Mouse (Mus musculus) thymus, adult 2 months (tissue): ENCODE measurements around the gene Supt20.

Experiments used
- CTCF ChIP-seq: fragments of 200-500 bp; IDR thresholded peaks from 2 replicates; pipeline ENCODE4 v1.5.1; 2012; ENCODE audit warnings: mild to moderate bottlenecking, control low read depth, low read length, moderate library complexity, borderline replicate concordance; ENCODE audit not compliant: control insufficient read depth, poor library complexity, insufficient read depth; ENCODE audit errors: extremely low read depth
- POLR2A ChIP-seq: fragments of 200-500 bp; IDR thresholded peaks from 2 replicates; pipeline ENCODE4 v1.6.1; 2012; ENCODE audit warnings: mild to moderate bottlenecking, low read length, control low read depth, moderate library complexity; ENCODE audit not compliant: control insufficient read depth, poor library complexity, insufficient read depth; ENCODE audit errors: extremely low read depth

DNA sequence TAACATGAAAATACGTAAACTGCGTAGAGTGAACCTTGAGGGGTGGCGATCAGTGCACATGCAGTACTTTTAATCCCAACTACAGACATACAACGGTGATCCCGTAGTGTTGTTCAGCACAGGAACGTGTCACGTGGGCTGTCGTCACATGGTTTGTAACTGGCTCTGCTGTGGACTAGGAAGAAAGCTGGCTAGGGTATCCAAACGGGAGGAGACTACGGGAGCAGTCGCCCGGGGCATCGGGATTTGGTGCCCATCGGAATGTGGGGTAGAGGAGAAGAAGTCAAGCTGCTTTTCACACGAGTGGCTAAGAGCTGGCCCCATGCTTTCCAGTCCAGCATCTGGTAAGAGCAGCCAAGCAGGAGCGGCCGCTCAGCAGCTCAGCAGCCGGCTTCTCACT, 71.8 kb downstream of the Supt20 start:
- no peak for TF ChIP-seq CTCF
- no peak for TF ChIP-seq POLR2A
